Mouse (Mus musculus): ENCODE measurements around the gene Dnajb5. TPM values are rescaled to one million over a fixed set of nuclear protein-coding genes. Genes with fewer than 3 reads are reported as not detected.

The Dnajb5 gene
- total RNA-seq (2023) = 23.3 TPM

GRCm38 (mm10) chr4:42949676-42950051, at the start of gene Dnajb5:
Gene Dnajb5, plus strand, starts transcription at chr4:42949814.

GRCm38 (mm10) chr4:42916617-42917401, 32.8 kb upstream of the Dnajb5 start, which contains the start of gene Phf24:
Gene Phf24, plus strand, starts transcription at chr4:42916660.

GRCm38 (mm10) chr4:42969304-42969703, 19.7 kb downstream of the Dnajb5 start, which contains the start of gene 1700022I11Rik:
Gene 1700022I11Rik, plus strand, starts transcription at chr4:42969604.

GRCm38 (mm10) chr4:43000141-43000986, 50.8 kb downstream of the Dnajb5 start, which contains the start of gene Vcp:
Gene Vcp, minus strand, starts transcription at chr4:43000507.

Other genes starting within 250 kb of the Dnajb5 start
- not detected for gene 4930578G10Rik, start 214.3 kb upstream of the Dnajb5 start, total RNA-seq (2023)
- gene Ccl19, start 193.2 kb upstream of the Dnajb5 start, total RNA-seq (2023) = not detected
- gene Ccl21a, start 175.8 kb upstream of the Dnajb5 start, total RNA-seq (2023) = not detected
- gene Fam205a1, start 95.9 kb upstream of the Dnajb5 start, total RNA-seq (2023) = not detected
- not detected for gene Gm12394, start 93.0 kb upstream of the Dnajb5 start, total RNA-seq (2023)
- not detected for gene Fam205c, start 75.6 kb upstream of the Dnajb5 start, total RNA-seq (2023)
- not detected for gene Phf24, start 33.2 kb upstream of the Dnajb5 start, total RNA-seq (2023)
- not detected for gene 1700022I11Rik, start 19.8 kb downstream of the Dnajb5 start, total RNA-seq (2023)
- gene Vcp, start 50.7 kb downstream of the Dnajb5 start, total RNA-seq (2023) = 96.8 TPM
- gene Fancg, start 60.7 kb downstream of the Dnajb5 start, total RNA-seq (2023) = 29.7 TPM
- gene Pigo, start 76.0 kb downstream of the Dnajb5 start, total RNA-seq (2023) = 41.2 TPM
- gene Stoml2, start 81.9 kb downstream of the Dnajb5 start, total RNA-seq (2023) = 60.1 TPM
- 5.2 TPM for gene Fam214b, start 96.4 kb downstream of the Dnajb5 start, total RNA-seq (2023)
- 0.34 TPM for gene Unc13b, start 109.1 kb downstream of the Dnajb5 start, total RNA-seq (2023)

Measured in CD8-positive naive resting alpha-beta T cell, adult 57 days (primary cell).